Mouse (Mus musculus) ES-E14 (cell line): ENCODE measurements around the gene Cd81.

Experiments used
- CHD2 ChIP-seq: IDR thresholded peaks from 2 replicates; pipeline ENCODE4 v1.6.1; 2014; ENCODE audit warnings: mild to moderate bottlenecking, low read depth, low read length, inconsistent platforms
- HCFC1 ChIP-seq: IDR thresholded peaks from 2 replicates; pipeline ENCODE4 v1.6.1; 2012; ENCODE audit warnings: low read length, inconsistent platforms, borderline replicate concordance; ENCODE audit not compliant: insufficient read depth
- ZC3H11A ChIP-seq: IDR thresholded peaks from 2 replicates; pipeline ENCODE4 v1.6.1; 2012; ENCODE audit warnings: low read depth, mild to moderate bottlenecking, inconsistent platforms, low read length, borderline replicate concordance
- ZNF384 ChIP-seq: IDR thresholded peaks from 2 replicates; pipeline ENCODE4 v1.6.1; 2012; ENCODE audit warnings: low read depth, low read length, inconsistent platforms

DNA sequence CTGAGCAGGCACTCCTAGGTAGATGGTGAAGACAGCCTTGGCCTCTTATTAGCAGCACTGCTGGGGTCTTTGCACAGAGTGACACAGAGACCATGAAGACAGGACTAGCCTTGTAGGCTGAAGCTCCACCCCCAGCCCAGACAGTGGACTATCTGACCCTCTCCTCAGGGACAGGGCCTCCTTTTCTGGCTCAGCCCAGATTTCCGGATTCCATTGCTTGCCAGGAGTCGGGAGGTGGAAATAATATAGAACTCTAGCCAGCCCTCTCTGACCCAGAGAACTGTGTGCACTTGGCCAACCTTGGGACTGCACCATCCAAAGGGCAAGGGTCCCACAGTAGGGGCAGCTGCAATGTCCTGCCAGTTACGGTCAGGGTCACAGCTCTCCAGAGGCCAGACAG is 10.4 kb upstream of the Cd81 start:
- TF ChIP-seq ZNF384, result no peak
- TF ChIP-seq HCFC1, result no peak
- no peak for TF ChIP-seq ZC3H11A
- TF ChIP-seq CHD2, result no peak
